Comparison of ENCODE assay signal across 9 mouse cellular contexts in genomic region chr5:114418541-114418940, GRCm38 (mm10). TPM values are rescaled to one million over a fixed set of nuclear protein-coding genes. Genes with fewer than 3 reads are reported as not detected.
DNase-seq lines count a peak whose midpoint lies in the region; ATAC-seq and TF ChIP-seq lines count a peak whose summit lies in the region.
"Had no signal": no experiment of that assay in that cellular context is flagged by ENCODE, and none has a peak within 500 bp of the region (broad histone marks: within the 10 kb centered on the region; RNA-seq: fewer than 3 reads in every experiment).

No protein-coding gene starts in this region.

- no peaks in the 10 kb centered on the region for H3K36me3 ChIP-seq in heart, adult 2 months (ENCODE audit: control insufficient read depth, insufficient read depth, low read length)
- peaks cover 51% of the 10 kb centered on the region for H3K36me3 ChIP-seq in heart, embryonic 11.5 days (ENCODE audit: control insufficient read depth, insufficient read depth, low read length)

- peak; percentile 57 for TF ChIP-seq CTCF in heart, adult 2 months (IDR thresholded peaks at IDR 0.05)
- peak; percentile 39 for TF ChIP-seq CTCF in lung, adult 2 months (IDR thresholded peaks at IDR 0.05; ENCODE audit: insufficient read depth, low read length)
- TF ChIP-seq CTCF in brain, embryonic 14.5 days (IDR thresholded peaks at IDR 0.05; ENCODE audit: borderline replicate concordance, extremely low read depth, insufficient read depth, insufficient read length): peak; percentile 61; the same call in 1 of the 2 replicates

- H3K4me1 ChIP-seq in heart, adult 2 months (ENCODE audit: control insufficient read depth, insufficient read depth, low read length): peaks cover 1% of the 10 kb centered on the region
- peaks cover 13% of the 10 kb centered on the region for H3K4me1 ChIP-seq in heart, embryonic 11.5 days (ENCODE audit: control insufficient read depth, insufficient read depth, low read length)
- peaks cover 10% of the 10 kb centered on the region for H3K4me1 ChIP-seq in lung, adult 2 months (ENCODE audit: control insufficient read depth, insufficient read depth, low read length)
- H3K4me1 ChIP-seq: limb, embryonic 15.5 days had no signal

- no peaks in the 10 kb centered on the region for H3K27me3 ChIP-seq in heart, adult 2 months (ENCODE audit: control insufficient read depth, insufficient read depth, low read length)
- no peaks in the 10 kb centered on the region for H3K27me3 ChIP-seq in heart, embryonic 11.5 days (ENCODE audit: control insufficient read depth, insufficient read depth, low read length)
- H3K27me3 ChIP-seq: limb, embryonic 15.5 days had no signal

- H3K9me3 ChIP-seq in heart, embryonic 11.5 days (replicated peaks; ENCODE audit: control insufficient read depth, low read length): no peaks in the 10 kb centered on the region
- H3K9me3 ChIP-seq: limb, embryonic 15.5 days had no signal

- no peak for TF ChIP-seq EP300 in heart, adult 2 months (IDR thresholded peaks at IDR 0.05; ENCODE audit: insufficient read depth, low read depth, low read length)

- no peak for TF ChIP-seq POLR2A in heart, adult 2 months (IDR thresholded peaks at IDR 0.05; ENCODE audit: insufficient read depth, low read depth, low read length)
- TF ChIP-seq POLR2A in lung, adult 2 months (IDR thresholded peaks at IDR 0.05; ENCODE audit: borderline replicate concordance, extremely low read depth, low read depth, low read length): no peak
- TF ChIP-seq POLR2A in brain, embryonic 14.5 days (IDR thresholded peaks at IDR 0.05; ENCODE audit: borderline replicate concordance, extremely low read depth, insufficient read depth, insufficient read length, poor library complexity, severe bottlenecking): no peak

- 90% methylated on average over 8 of the region's 8 CpGs for WGBS in heart, adult 2 months
- 90% methylated on average over 8 of the region's 8 CpGs for WGBS in heart, embryonic 11.5 days (ENCODE audit: insufficient replicate concordance)
- 85% methylated on average over 8 of the region's 8 CpGs for WGBS in lung, adult 2 months

- no peak overlapping the region for H3K9ac ChIP-seq in heart, adult 2 months (ENCODE audit: low read depth, low read length)
- H3K9ac ChIP-seq in heart, embryonic 11.5 days (ENCODE audit: low read depth, low read length): no peak overlapping the region
- H3K9ac ChIP-seq: limb, embryonic 15.5 days had no signal

- no peak for ATAC-seq in heart, embryonic 11.5 days (replicated peaks; ENCODE audit: insufficient number of reproducible peaks, low FRiP score, low TSS enrichment)

- H3K4me2 ChIP-seq in heart, embryonic 11.5 days: no peak overlapping the region
- H3K4me2 ChIP-seq: limb, embryonic 15.5 days had no signal

- H3K79me2 ChIP-seq in heart, adult 2 months (replicated peaks; ENCODE audit: control insufficient read depth, insufficient read depth, low read length): no peaks in the 10 kb centered on the region

- H3K4me3 ChIP-seq in heart, adult 2 months: no peak overlapping the region
- H3K4me3 ChIP-seq in heart, embryonic 11.5 days (ENCODE audit: low read depth, low read length): no peak overlapping the region
- no peak overlapping the region for H3K4me3 ChIP-seq in lung, adult 2 months (replicated peaks; ENCODE audit: extremely low read depth, low read depth, low read length)
- H3K4me3 ChIP-seq: limb, embryonic 15.5 days had no signal

- intact Hi-C loops in heart, adult 2 months (cut with DNase I): no loop called here

- DNase-seq in heart, adult 2 months: no peak
- no peak for DNase-seq in lung, adult 2 months
- no peak for DNase-seq in lung, adult 18-20 months
- peak; percentile 29 for DNase-seq in brain, embryonic 14.5 days (ENCODE audit: low read depth)
- DNase-seq in retina, postnatal 1 day: peak; percentile 63
- DNase-seq in urinary bladder, postnatal 14 days (ENCODE audit: low spot score): no peak
- no peak for DNase-seq in yolk sac, embryonic 10.5 days (ENCODE audit: low spot score)

- H3K27ac ChIP-seq in heart, adult 2 months: no peak overlapping the region
- no peak overlapping the region for H3K27ac ChIP-seq in heart, embryonic 11.5 days (ENCODE audit: low read depth, low read length)
- H3K27ac ChIP-seq: limb, embryonic 15.5 days had no signal

RNA-seq across cellular contexts. Expression of gene Mmab, which starts 25.3 kb away (rescaled TPM):
- 10 to 100 TPM; 19.4 to 21.0 TPM for total RNA-seq in heart, adult 2 months (2021)
- polyA plus RNA-seq in heart, adult 2 months (2012; rRNA removed): 24.7 and 28.2 TPM in 2 replicates
- polyA plus RNA-seq in heart, embryonic 11.5 days (2014; fragmentation: Nextera tagmentation; extraction: Ambion mirVana): 25.4 and 31.5 TPM in 2 replicates
- 12.8 and 15.7 TPM in 2 replicates for polyA plus RNA-seq in lung, adult 2 months (2012; rRNA removed)
- 26.2 and 28.3 TPM in 2 replicates for polyA plus RNA-seq in brain, embryonic 14.5 days (2012; rRNA removed)

RNA-seq across cellular contexts. Expression of gene Mvk, which starts 25.5 kb away (rescaled TPM):
- total RNA-seq in heart, adult 2 months (2021): 10 to 100 TPM in 1 of 2 experiments, 1 to 10 TPM in 1; 9.8 to 10.6 TPM
- 10.9 and 12.4 TPM in 2 replicates for polyA plus RNA-seq in heart, adult 2 months (2012; rRNA removed)
- polyA plus RNA-seq in heart, embryonic 11.5 days (2014; fragmentation: Nextera tagmentation; extraction: Ambion mirVana): 27.9 and 30.4 TPM in 2 replicates
- polyA plus RNA-seq in lung, adult 2 months (2012; rRNA removed): 44.7 and 52.1 TPM in 2 replicates
- polyA plus RNA-seq in brain, embryonic 14.5 days (2012; rRNA removed): 63.8 and 67.6 TPM in 2 replicates

RNA-seq across cellular contexts. Expression of gene Ube3b, which starts 38.1 kb away (rescaled TPM):
- total RNA-seq in heart, adult 2 months (2021): 100 to 1,000 TPM in 1 of 2 experiments, 10 to 100 TPM in 1; 86.3 to 101 TPM
- 84.2 and 103 TPM in 2 replicates for polyA plus RNA-seq in heart, adult 2 months (2012; rRNA removed)
- 43.0 and 54.7 TPM in 2 replicates for polyA plus RNA-seq in heart, embryonic 11.5 days (2014; fragmentation: Nextera tagmentation; extraction: Ambion mirVana)
- polyA plus RNA-seq in lung, adult 2 months (2012; rRNA removed): 69.2 and 74.3 TPM in 2 replicates
- polyA plus RNA-seq in brain, embryonic 14.5 days (2012; rRNA removed): 63.1 and 66.4 TPM in 2 replicates

RNA-seq across cellular contexts. Expression of gene Kctd10, which starts 38.2 kb away (rescaled TPM):
- 10 to 100 TPM; 48.9 to 51.8 TPM for total RNA-seq in heart, adult 2 months (2021)
- 48.0 and 63.5 TPM in 2 replicates for polyA plus RNA-seq in heart, adult 2 months (2012; rRNA removed)
- polyA plus RNA-seq in heart, embryonic 11.5 days (2014; fragmentation: Nextera tagmentation; extraction: Ambion mirVana): 84.8 and 112 TPM in 2 replicates
- polyA plus RNA-seq in lung, adult 2 months (2012; rRNA removed): 278 and 318 TPM in 2 replicates
- 91.8 and 96.2 TPM in 2 replicates for polyA plus RNA-seq in brain, embryonic 14.5 days (2012; rRNA removed)

Comparison
In these comparisons a context has a peak if more than half of its experiments do, and no peak if none do; other contexts are left out.
1. DNase-seq: peak in brain, embryonic 14.5 days (single experiment) and retina, postnatal 1 day (single experiment); none in heart, adult 2 months (0 of 2), lung, adult 2 months (single experiment), lung, adult 18-20 months (0 of 2), urinary bladder, postnatal 14 days (single experiment) and yolk sac, embryonic 10.5 days (single experiment).
2. Peak in every context shown above with its lines, with median percentiles within 50 percentile points of each other: CTCF ChIP-seq.